Mouse (Mus musculus) mesoderm, embryonic 11.5 days (tissue): ENCODE measurements at regions not wholly inside any gene's neighbourhood (a gene's known extent, or its start where the extent isn't known, plus 50 kb on each side); places are given as distances from the start of the nearest gene placed in this dataset.
A peak's percentile ranks its signal among the peaks of the same experiment; 100 is the strongest.

Experiments
- DNase-seq: peaks from one replicate; pipeline ENCODE4 v3.0.0-alpha.2; 2012; ENCODE audit warnings: low read depth, low spot score

DNA sequence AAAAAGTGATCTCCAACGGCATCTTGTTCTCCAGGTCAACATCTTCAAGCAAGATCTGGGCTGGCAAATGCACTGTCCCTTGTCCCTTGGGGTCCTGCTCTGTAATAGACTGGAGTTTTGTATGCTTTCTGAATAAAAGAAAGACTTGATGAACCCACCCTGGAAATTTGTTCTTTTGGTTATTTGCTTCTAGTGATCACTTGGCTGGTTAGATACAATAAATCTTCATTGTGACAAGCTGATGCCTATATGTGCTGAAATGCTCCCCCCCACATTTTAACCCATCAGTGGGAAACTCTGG is 65.0 kb downstream of the Dmac1 start:
- DNase-seq, result no peak

GRCm38 (mm10) chr4:75212396-75213175 is 65.5 kb downstream of the Dmac1 start:
- DNase-seq, result peak; percentile 6
